Mouse (Mus musculus) spleen, adult 2 months (tissue): Measurements from ENCODE around the gene Mybpc3. TPM values are rescaled to one million over a fixed set of nuclear protein-coding genes. Genes with fewer than 3 reads are reported as not detected.
A peak's percentile ranks its signal among the peaks of the same experiment; 100 is the strongest.

Source experiments
- DNase-seq, 2 experiments: peaks; one replicate each; pipeline versions ENCODE4 v3.0.0 to v3.0.0-alpha.2; 2012 to 2021; ENCODE audit warnings: low spot score in 2 of 2, low read depth in 1 of 2
- H3K27ac ChIP-seq: fragments of 200-500 bp; 2 replicates; pipeline ENCODE4 v1.5.1; 2012; ENCODE audit warnings: low read length, inconsistent platforms; ENCODE audit not compliant: insufficient read depth
- H3K27me3 ChIP-seq: fragments of 200-500 bp; 2 replicates; pipeline ENCODE4 v1.6.1; 2012; ENCODE audit warnings: mild to moderate bottlenecking, moderate library complexity, low read length, inconsistent platforms; ENCODE audit not compliant: control insufficient read depth, insufficient read depth
- H3K36me3 ChIP-seq: fragments of 200-500 bp; 2 replicates; pipeline ENCODE4 v1.6.1; 2012; ENCODE audit warnings: mild to moderate bottlenecking, low read length, inconsistent platforms; ENCODE audit not compliant: control insufficient read depth, insufficient read depth
- H3K4me1 ChIP-seq: fragments of 200-500 bp; 2 replicates; pipeline ENCODE4 v1.6.1; 2011; ENCODE audit warnings: inconsistent platforms; ENCODE audit not compliant: control insufficient read depth, insufficient read depth, insufficient read length
- H3K4me3 ChIP-seq: fragments of 200-500 bp; 2 replicates; pipeline ENCODE4 v1.5.1; 2011; ENCODE audit warnings: mild to moderate bottlenecking, inconsistent platforms; ENCODE audit not compliant: insufficient read depth, insufficient read length; ENCODE audit errors: extremely low read depth
- CTCF ChIP-seq: fragments of 200-500 bp; IDR thresholded peaks from 2 replicates; pipeline ENCODE4 v1.5.1; 2011; ENCODE audit warnings: mild to moderate bottlenecking, inconsistent platforms; ENCODE audit not compliant: insufficient read depth, insufficient read length, insufficient replicate concordance; ENCODE audit errors: extremely low read depth
- POLR2A ChIP-seq: fragments of 200-500 bp; IDR thresholded peaks from 2 replicates; pipeline ENCODE4 v1.6.1; 2011; ENCODE audit warnings: low read depth, low read length, inconsistent platforms
- WGBS: fragments of 180-500 bp; shearing (Covaris S2); methylation state at CpG from one replicate; pipeline ENCODE4 v1.1.7; 2018; 5-methylcytosine and 5-hydroxymethylcytosine counted together
- polyA plus RNA-seq: library from polyadenylated mRNA; depleted of rRNA; stranded (reverse); fragments of >200 nt; gene quantifications from 2 replicates; pipeline ENCODE4 v1.2.3, GENCODE M21; 2012; rRNA removed

Gene Mybpc3
- 0.31 and 0.50 TPM in 2 replicates for polyA plus RNA-seq

DNA sequence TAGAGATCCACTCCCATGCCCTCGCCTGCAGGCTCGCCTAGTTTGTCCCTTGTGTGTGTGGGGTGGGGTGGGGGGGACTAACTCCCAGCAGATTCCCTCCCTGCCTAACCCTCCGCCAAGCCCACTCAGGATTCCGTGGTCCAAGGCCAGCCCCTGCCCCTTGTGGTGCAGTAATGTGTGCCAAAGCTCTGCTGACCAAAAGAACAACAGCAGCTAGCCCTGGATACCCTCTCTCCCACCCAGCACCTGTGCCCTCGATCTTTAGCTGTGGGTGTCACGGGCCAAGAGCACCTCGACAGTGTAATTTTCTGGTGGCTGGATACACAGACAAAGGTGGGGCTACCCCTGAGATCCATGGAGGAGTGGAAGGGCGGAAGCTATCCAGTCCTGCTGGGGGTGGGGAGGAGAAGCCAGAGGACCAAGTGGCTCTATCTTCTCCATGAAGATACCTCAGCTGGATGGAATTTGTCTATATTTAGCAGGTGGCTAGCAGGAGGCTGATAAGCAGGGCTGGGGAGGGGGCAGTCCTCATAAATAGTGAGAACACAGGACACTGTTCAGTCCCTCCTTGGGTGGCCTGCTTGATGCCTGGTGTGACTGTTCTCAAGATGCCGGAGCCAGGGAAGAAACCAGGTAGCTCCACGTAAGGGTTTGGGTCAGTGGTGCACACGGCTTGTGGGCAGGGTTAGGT, at the start of gene Mybpc3:
TSS of gene Mybpc3 (plus strand) at position 560 of the 691 bp plus-strand sequence.
- TF ChIP-seq CTCF (no peak), POLR2A (no peak)
- Histone ChIP-seq H3K36me3 (peaks cover 23% of the 10 kb centered on the region), H3K4me3 (no peak within 1 kb of the TSS), H3K27me3 (no peaks in the 10 kb centered on the region), H3K4me1 (no peaks in the 10 kb centered on the region), H3K27ac (no peak within 1 kb of the TSS)
- 87% methylated on average over 11 of the region's 11 CpGs for WGBS
- DNase-seq, result no peak

DNA sequence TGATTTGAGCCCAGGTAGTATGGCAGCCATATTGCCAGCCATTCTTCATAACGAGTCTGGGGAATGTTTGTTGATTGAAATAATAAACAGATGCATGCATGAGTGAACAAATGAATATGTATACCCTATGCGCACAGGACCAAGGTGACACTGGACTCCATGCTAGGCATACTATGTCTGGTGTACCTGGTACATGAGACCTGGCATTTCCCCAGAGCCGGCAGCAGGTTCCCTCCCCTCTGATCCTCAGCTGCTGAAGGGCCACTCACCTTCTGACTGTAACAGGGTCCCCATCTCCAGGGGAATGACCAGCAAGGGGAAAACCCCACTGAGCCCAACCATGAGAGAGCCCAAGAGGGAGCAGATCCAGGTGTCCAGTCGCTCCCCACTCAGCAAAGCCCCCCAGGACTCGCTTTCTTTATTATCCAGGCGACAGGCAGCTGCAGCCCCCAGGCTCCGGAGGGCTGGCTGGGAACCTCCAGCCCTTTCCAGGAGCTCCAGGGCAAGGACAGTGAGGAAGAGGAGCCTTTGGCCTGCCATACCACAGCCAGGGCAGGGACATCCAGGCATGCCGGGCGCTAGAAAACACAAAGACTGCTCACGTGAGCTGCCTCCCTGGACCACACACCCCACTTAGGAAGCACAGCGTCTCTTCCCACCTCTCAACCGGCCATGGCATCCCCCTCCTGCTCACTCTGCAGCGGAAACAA, 49.6 kb upstream of the Mybpc3 start:
- Histone ChIP-seq H3K36me3 (0 out of 2 replicates have a peak, but pooled peaks cover 5% of the 10 kb centered on the region), H3K27ac (no peak overlapping the region), H3K4me3 (no peak overlapping the region), H3K4me1 (peaks cover 11% of the 10 kb centered on the region; the same call in 1 of the 2 replicates), H3K27me3 (no peaks in the 10 kb centered on the region)
- 93% methylated on average over 13 of the region's 13 CpGs for WGBS
- no peak for DNase-seq
- TF ChIP-seq CTCF (no peak), POLR2A (no peak)

DNA sequence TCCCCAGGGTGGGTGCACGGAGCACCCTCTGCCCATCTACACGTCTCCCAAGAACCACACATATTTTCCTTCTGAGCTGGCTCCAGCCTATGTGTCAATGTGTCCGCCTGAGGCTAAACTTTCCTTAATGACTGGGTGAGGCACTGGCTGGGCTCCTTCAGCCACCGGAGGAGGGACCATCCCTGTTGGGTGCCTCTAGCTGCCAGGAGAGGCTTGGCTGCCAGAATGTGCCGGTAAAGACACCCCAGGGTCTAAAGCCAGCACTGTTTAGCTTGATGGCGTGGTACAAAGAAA, 49.1 kb upstream of the Mybpc3 start:
- Histone ChIP-seq H3K36me3 (0 out of 2 replicates have a peak, but pooled peaks cover 2% of the 10 kb centered on the region), H3K27me3 (no peaks in the 10 kb centered on the region), H3K4me1 (peaks cover 11% of the 10 kb centered on the region; the same call in 1 of the 2 replicates), H3K27ac (no peak overlapping the region), H3K4me3 (no peak overlapping the region)
- TF ChIP-seq POLR2A (no peak), CTCF (no peak)
- no peak for DNase-seq
- 91% methylated on average over 6 of the region's 6 CpGs for WGBS

DNA sequence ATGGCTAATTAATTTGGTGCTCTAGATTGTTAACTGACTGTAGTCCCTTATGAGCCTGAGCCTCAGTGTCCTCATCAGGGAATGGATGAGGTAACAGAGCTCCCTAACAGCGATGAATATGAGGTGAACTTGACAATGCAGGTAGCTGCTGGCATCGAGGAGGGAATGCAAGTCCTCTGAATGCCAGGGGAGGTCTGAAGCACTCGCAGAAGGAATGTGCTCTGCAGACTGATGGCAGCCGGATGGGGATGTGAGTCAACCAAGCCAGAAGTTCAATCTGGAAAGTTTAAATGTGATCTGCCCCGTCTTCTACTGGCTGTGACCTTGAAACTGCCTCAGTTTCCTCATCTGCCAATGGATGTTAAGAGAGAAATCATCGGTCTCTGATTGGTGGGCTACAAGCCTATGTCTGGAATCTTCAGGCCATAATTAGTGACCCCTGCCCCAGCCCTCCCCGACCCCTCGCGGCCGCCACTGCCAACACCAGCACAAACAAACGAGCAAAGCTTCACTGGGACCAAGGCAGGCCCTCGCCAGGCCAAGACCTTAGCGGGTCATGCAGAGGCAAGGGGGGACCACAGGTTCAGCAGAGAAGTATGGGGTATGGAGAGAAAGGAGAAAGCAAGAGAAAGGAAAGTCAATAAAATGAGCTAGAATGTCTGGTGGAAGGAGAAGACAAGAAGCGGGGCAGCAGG, 48.5 kb upstream of the Mybpc3 start:
- TF ChIP-seq POLR2A (no peak), CTCF (no peak)
- no peaks in the 10 kb centered on the region for H3K36me3 ChIP-seq
- H3K27ac ChIP-seq, result peak overlapping the region; percentile 46
- WGBS, result 13% methylated on average over 14 of the region's 14 CpGs
- peaks cover 11% of the 10 kb centered on the region; the same call in 1 of the 2 replicates for H3K4me1 ChIP-seq
- no peaks in the 10 kb centered on the region for H3K27me3 ChIP-seq
- DNase-seq, result no peak
- peak overlapping the region; percentile 58 for H3K4me3 ChIP-seq

DNA sequence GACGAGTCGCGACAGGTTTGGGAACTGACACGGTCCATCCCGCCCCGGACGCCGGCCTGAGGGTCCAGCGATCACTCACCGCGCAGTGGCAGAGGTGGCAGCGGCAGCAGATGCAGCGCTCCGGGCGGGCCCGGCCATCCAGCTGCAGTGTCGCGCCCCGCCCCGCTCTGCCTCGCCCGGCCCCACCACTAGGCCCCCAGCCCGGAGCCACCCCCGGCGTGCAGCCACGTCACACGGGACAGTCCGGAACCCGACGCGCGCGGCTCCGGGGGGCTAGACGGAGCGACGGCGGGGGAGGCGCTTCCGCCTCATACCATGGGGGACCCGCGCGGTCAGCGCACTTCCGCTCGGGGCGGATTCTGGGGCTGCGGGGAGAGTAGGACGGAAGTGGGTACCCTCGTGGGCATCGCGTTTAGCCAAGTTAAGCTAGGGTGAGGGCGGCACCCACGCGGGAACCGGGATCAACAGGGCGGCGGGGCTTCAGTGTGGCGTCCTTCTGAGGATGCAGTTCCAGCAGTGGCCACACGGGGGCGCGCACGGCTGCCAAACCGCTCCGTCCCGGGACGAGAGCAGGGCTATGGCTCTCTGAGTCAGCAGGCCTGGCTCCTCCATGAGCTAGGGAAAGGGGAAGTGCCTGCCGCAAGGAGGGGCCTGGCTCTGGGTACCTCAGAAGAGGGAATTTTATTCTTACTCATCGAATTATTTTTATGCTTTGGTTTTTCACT, 47.7 kb upstream of the Mybpc3 start, which contains the start of gene Slc39a13:
TSS of gene Slc39a13 (minus strand) at position 342 of the 725 bp plus-strand sequence.
- peak; percentile 89 to 94 for DNase-seq
- Histone ChIP-seq H3K27me3 (no peaks in the 10 kb centered on the region), H3K4me3 (peak within 1 kb of the TSS; percentile 58), H3K27ac (peak within 1 kb of the TSS; percentile 67), H3K36me3 (no peaks in the 10 kb centered on the region), H3K4me1 (peaks cover 11% of the 10 kb centered on the region; the same call in 1 of the 2 replicates)
- TF ChIP-seq CTCF, result peak; percentile 97
- TF ChIP-seq POLR2A, result no peak
- under 1% methylated on average over 60 of the region's 69 CpGs for WGBS

DNA sequence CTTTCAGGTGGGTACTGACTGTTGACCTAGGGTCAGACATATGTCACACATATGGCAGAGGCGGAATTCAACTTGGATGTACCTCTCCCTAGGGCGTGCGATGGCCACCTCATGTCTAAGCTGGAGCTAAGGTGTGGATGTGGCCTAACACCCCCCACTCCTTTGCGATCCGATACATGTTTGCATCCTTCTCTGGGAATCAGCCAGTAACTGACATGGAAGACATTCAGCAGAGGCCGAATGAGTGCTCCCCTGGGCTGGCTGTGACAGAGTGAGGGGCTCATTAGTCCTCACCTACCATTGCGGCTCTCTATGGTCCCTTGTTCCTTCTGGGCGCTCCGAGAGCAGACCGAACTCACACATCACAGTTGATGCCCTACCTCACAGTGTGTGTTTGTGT, 46.9 kb upstream of the Mybpc3 start:
- H3K27ac ChIP-seq, result peak overlapping the region; percentile 67; the same call in 1 of the 2 replicates
- no peak for DNase-seq
- no peaks in the 10 kb centered on the region for H3K27me3 ChIP-seq
- 85% methylated on average over 10 of the region's 10 CpGs for WGBS
- TF ChIP-seq POLR2A, result no peak
- no peaks in the 10 kb centered on the region for H3K36me3 ChIP-seq
- peaks cover 11% of the 10 kb centered on the region; the same call in 1 of the 2 replicates for H3K4me1 ChIP-seq
- no peak overlapping the region for H3K4me3 ChIP-seq
